ENCODE assay signal across 17 mouse cellular contexts in genomic region chr13:60627843-60628656, GRCm38 (mm10). TPM values are rescaled to one million over a fixed set of nuclear protein-coding genes. Genes with fewer than 3 reads are reported as not detected.
DNase-seq lines count a peak whose midpoint lies in the region; ATAC-seq and TF ChIP-seq lines count a peak whose summit lies in the region.
"Had no signal": no experiment of that assay in that cellular context is flagged by ENCODE, and none has a peak within 500 bp of the region (broad histone marks: within the 10 kb centered on the region; RNA-seq: fewer than 3 reads in every experiment).

No protein-coding gene starts in this region.

- H3K4me3 ChIP-seq in lung, postnatal 0 days (ENCODE audit: low read depth, low read length) = no peak overlapping the region
- no peak overlapping the region for H3K4me3 ChIP-seq in midbrain, embryonic 14.5 days (replicated peaks; ENCODE audit: low read depth, low read length)
- H3K4me3 ChIP-seq: liver, embryonic 13.5 days; myocyte had no signal

- TF ChIP-seq EP300 in lung, postnatal 0 days (IDR thresholded peaks at IDR 0.05) = no peak

- no peak overlapping the region for H3K9ac ChIP-seq in lung, postnatal 0 days (replicated peaks; ENCODE audit: low read depth)
- no peak overlapping the region for H3K9ac ChIP-seq in midbrain, embryonic 14.5 days (replicated peaks; ENCODE audit: low read length)
- H3K9ac ChIP-seq: liver, embryonic 13.5 days had no signal

- TF ChIP-seq CTCF in lung, postnatal 0 days (IDR thresholded peaks at IDR 0.05) = no peak

- H3K36me3 ChIP-seq in lung, postnatal 0 days (ENCODE audit: insufficient read depth, low read length) = no peaks in the 10 kb centered on the region
- no peaks in the 10 kb centered on the region for H3K36me3 ChIP-seq in midbrain, embryonic 14.5 days (ENCODE audit: control insufficient read depth, insufficient read depth, low read length)
- H3K36me3 ChIP-seq: liver, embryonic 13.5 days had no signal

- ATAC-seq in frontal cortex, adult (ENCODE audit: low TSS enrichment) = peak; percentile 45; the same call in 1 of the 2 replicates
- peak; percentile 39; the same call in 1 of the 2 replicates for ATAC-seq in lung, postnatal 0 days
- no peak for ATAC-seq in midbrain, embryonic 14.5 days (ENCODE audit: low FRiP score, low TSS enrichment)
- ATAC-seq in megakaryocyte-erythroid progenitor cell, adult 5-6 weeks (replicated peaks; ENCODE audit: low FRiP score, low TSS enrichment, poor library complexity, severe bottlenecking) = no peak

- H3K4me1 ChIP-seq in lung, postnatal 0 days (ENCODE audit: insufficient read depth, low read depth, low read length) = peaks cover 3% of the 10 kb centered on the region; the same call in 1 of the 2 replicates
- peaks cover 10% of the 10 kb centered on the region; the same call in 1 of the 2 replicates for H3K4me1 ChIP-seq in midbrain, embryonic 14.5 days (ENCODE audit: control insufficient read depth, insufficient read depth, low read length)

- H3K9me3 ChIP-seq in lung, postnatal 0 days (ENCODE audit: low read length) = no peaks in the 10 kb centered on the region
- H3K9me3 ChIP-seq in midbrain, embryonic 14.5 days (ENCODE audit: control insufficient read depth, low read length) = no peaks in the 10 kb centered on the region; the same call in 1 of the 2 replicates
- H3K9me3 ChIP-seq: liver, embryonic 13.5 days had no signal

- H3K27ac ChIP-seq in lung, postnatal 0 days (ENCODE audit: low read length) = no peak overlapping the region
- H3K27ac ChIP-seq in midbrain, embryonic 14.5 days (replicated peaks; ENCODE audit: low read depth, low read length) = no peak overlapping the region
- H3K27ac ChIP-seq: liver, embryonic 13.5 days had no signal

- no peak for DNase-seq in frontal cortex, postnatal 14 days (ENCODE audit: low spot score in 2 of 2)
- peak; percentile 40 for DNase-seq in lung, postnatal 0 days (ENCODE audit: low spot score)
- no peak for DNase-seq in lung, postnatal 4 days
- peak; percentile 85 for DNase-seq in ZHBTc4 (ENCODE audit: low read depth, low spot score)
- peak; percentile 38 for DNase-seq in midbrain, embryonic 14.5 days
- DNase-seq in left cerebral cortex, adult 8-10 months (ENCODE audit: low spot score in 2 of 2) = no peak
- DNase-seq: cerebellum, adult 9-11 months; gastrocnemius, postnatal 10 days; left cerebral cortex, postnatal 4 days; liver, embryonic 13.5 days; right cerebral cortex, postnatal 4 days; thymus, postnatal 14 days had no signal

- 51% methylated on average over 15 of the region's 15 CpGs for WGBS in lung, postnatal 0 days
- 19% methylated on average over 15 of the region's 15 CpGs for WGBS in midbrain, embryonic 14.5 days

- no peaks in the 10 kb centered on the region for H3K27me3 ChIP-seq in lung, postnatal 0 days (replicated peaks; ENCODE audit: insufficient read depth, low read length)
- H3K27me3 ChIP-seq in midbrain, embryonic 14.5 days (ENCODE audit: control insufficient read depth, insufficient read depth, low read length) = no peaks in the 10 kb centered on the region
- H3K27me3 ChIP-seq: liver, embryonic 13.5 days had no signal

- no peak overlapping the region for H3K4me2 ChIP-seq in lung, postnatal 0 days (replicated peaks; ENCODE audit: low read depth, low read length)
- H3K4me2 ChIP-seq in midbrain, embryonic 14.5 days (ENCODE audit: low read length) = no peak overlapping the region
- H3K4me2 ChIP-seq: heart, embryonic 11.5 days; liver, embryonic 13.5 days had no signal

RNA-seq across cellular contexts. Expression of gene Dapk1, which starts 26.3 kb away (rescaled TPM):
- polyA plus RNA-seq in lung, postnatal 0 days (2015; fragmentation: Nextera tagmentation; extraction: Ambion mirVana) = 44.0 and 48.7 TPM in 2 replicates
- 41.7 and 42.4 TPM in 2 replicates for polyA plus RNA-seq in midbrain, embryonic 14.5 days (2014; fragmentation: Nextera tagmentation; extraction: Ambion mirVana)
- total RNA-seq in megakaryocyte-erythroid progenitor cell, adult 5-6 weeks (2014; fragmentation: Nextera tagmentation) = 13.9 and 19.9 TPM in 2 replicates
- total RNA-seq in megakaryocyte-erythroid progenitor cell, adult 5-6 weeks (2017) = 8.2 and 10.4 TPM in 2 replicates
- total RNA-seq in left cerebral cortex, adult 8-10 months (2022) = 10 to 100 TPM; 79.4 to 92.7 (median 84.4) TPM
- polyA plus RNA-seq: C2C12 had no signal

Comparison
In these comparisons a context has a peak if more than half of its experiments do, and no peak if none do; other contexts are left out.
1. DNase-seq: peak in lung, postnatal 0 days (single experiment), ZHBTc4 (single experiment) and midbrain, embryonic 14.5 days (single experiment); none in frontal cortex, postnatal 14 days (0 of 2), lung, postnatal 4 days (0 of 2) and left cerebral cortex, adult 8-10 months (0 of 2).
2. ATAC-seq: peak in frontal cortex, adult (single experiment) and lung, postnatal 0 days (single experiment); none in midbrain, embryonic 14.5 days (single experiment) and megakaryocyte-erythroid progenitor cell, adult 5-6 weeks (single experiment).